Mouse (Mus musculus): ENCODE results near the gene Fbxo33. TPM values are rescaled to one million over a fixed set of nuclear protein-coding genes. Genes with fewer than 3 reads are reported as not detected.

Gene Fbxo33
- polyA plus RNA-seq, 1 experiment: 4.5 TPM

DNA sequence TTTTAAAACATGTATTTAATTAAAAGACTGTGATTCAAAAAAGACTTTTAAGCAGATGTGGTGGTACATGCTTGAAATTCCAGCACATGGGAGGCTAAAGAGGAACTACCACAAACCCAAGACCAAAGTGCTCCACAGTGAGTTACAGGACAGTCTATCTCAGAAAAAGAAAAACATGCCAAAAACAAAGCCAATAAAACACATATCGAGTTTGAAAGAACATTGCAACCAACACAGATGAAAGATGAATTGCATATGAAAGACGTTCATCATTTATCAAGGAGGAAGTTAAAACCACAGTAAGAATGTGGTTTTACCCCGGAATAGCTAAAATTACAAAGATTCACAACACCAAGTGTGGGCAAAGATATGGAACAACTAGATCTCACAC lies 12.5 kb downstream of the Fbxo33 start:
- H3K4me3 ChIP-seq (ENCODE audit: insufficient read depth, poor library complexity, severe bottlenecking): no peak overlapping the region
- no peak overlapping the region for H3ac ChIP-seq (ENCODE audit: control insufficient read depth, insufficient read length, low read depth)
- H3K79me3 ChIP-seq (ENCODE audit: low read depth): peaks cover 3% of the 10 kb centered on the region
- no peaks in the 10 kb centered on the region for H3K27me3 ChIP-seq (ENCODE audit: control insufficient read depth, insufficient read depth, insufficient read length)
- TF ChIP-seq MAX (IDR thresholded peaks at IDR 0.05): no peak
- TF ChIP-seq USF1 (IDR thresholded peaks at IDR 0.05; ENCODE audit: low read depth): no peak
- TF ChIP-seq CEBPB (IDR thresholded peaks at IDR 0.05; ENCODE audit: low read depth): no peak
- peaks cover 4% of the 10 kb centered on the region for H3K79me2 ChIP-seq (ENCODE audit: control insufficient read depth, insufficient read depth)
- H3K36me3 ChIP-seq (ENCODE audit: control insufficient read depth, insufficient read depth): peaks cover 19% of the 10 kb centered on the region

DNA sequence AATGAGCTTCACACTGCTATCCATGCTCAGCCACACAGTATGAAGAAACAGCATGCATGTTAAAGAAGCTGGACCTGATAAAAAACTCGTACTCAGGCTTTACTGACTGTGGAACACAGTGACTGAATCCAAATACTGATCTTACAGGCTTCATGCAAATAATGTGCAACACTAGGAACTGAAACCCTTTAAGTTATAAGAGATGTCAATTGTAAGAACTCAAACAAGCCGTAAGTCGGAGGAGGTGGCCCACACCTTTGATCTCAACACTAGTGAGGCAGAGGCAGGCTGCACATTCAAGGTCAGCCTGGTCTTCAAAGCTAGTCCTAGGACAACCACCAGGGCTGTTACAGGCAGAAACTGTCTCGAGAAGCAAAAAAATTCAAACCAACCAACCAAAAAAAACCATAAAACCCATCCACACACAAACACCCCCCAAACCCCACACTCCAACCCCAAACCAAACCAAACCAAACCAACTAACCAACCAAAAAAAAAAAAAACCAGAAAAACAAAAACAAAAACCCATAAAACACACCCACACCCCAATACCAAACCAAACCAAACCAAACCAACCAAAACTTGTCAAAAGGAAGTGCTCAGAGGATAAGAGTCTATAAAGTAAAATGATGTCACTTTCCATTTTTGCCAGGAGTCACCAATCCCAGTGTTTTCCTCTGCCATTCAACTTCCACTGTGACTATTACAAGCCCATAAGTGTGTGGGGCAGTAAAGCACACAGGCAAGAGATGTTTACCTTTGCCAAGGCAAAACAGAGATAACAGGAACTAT lies 13.1 kb downstream of the Fbxo33 start:
- Histone ChIP-seq H3K79me3 (ENCODE audit: low read depth) (peaks cover 3% of the 10 kb centered on the region), H3K27me3 (ENCODE audit: control insufficient read depth, insufficient read depth, insufficient read length) (no peaks in the 10 kb centered on the region), H3K36me3 (ENCODE audit: control insufficient read depth, insufficient read depth) (peaks cover 24% of the 10 kb centered on the region), H3K4me3 (ENCODE audit: insufficient read depth, poor library complexity, severe bottlenecking) (no peak overlapping the region), H3K79me2 (ENCODE audit: control insufficient read depth, insufficient read depth) (peaks cover 4% of the 10 kb centered on the region), H3ac (ENCODE audit: control insufficient read depth, insufficient read length, low read depth) (no peak overlapping the region)
- TF ChIP-seq CTCF (IDR thresholded peaks at IDR 0.05; ENCODE audit: control insufficient read depth, insufficient read depth, insufficient read length) (no peak), USF1 (IDR thresholded peaks at IDR 0.05; ENCODE audit: low read depth) (no peak), MYOG (IDR thresholded peaks at IDR 0.05; ENCODE audit: control insufficient read depth, extremely low read depth, insufficient read length) (no peak), MAX (IDR thresholded peaks at IDR 0.05) (no peak), MYOD1 (IDR thresholded peaks at IDR 0.05; ENCODE audit: control insufficient read depth, insufficient read length, low read depth) (no peak), FOSL1 (IDR thresholded peaks at IDR 0.05; ENCODE audit: insufficient read depth, low read length, poor library complexity, severe bottlenecking) (no peak), CEBPB (IDR thresholded peaks at IDR 0.05; ENCODE audit: low read depth) (no peak)

DNA sequence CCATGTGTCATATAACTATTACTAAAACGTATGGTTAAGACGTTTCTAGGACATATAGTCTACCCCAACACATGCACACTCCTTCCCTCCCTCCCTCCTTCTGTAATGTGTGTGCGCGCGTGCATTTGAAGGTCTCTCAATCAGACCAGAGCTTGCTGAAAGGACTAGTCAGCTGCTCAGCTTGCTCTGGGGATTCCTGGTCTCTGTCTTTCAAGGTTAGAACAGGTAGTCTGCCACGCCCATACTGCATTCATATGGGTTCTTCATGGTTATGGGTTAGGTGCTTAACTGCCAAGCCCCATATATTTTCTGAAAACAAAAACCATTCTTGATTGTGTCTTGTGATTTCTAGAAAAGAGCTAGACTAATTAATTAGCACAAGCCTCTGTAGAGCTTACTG lies 14.0 kb downstream of the Fbxo33 start:
- H3K79me2 ChIP-seq (ENCODE audit: control insufficient read depth, insufficient read depth): peaks cover 4% of the 10 kb centered on the region
- peaks cover 33% of the 10 kb centered on the region for H3K36me3 ChIP-seq (ENCODE audit: control insufficient read depth, insufficient read depth)
- TF ChIP-seq MAX (IDR thresholded peaks at IDR 0.05) (no peak), CTCF (IDR thresholded peaks at IDR 0.05; ENCODE audit: control insufficient read depth, insufficient read depth, insufficient read length) (no peak), CEBPB (IDR thresholded peaks at IDR 0.05; ENCODE audit: low read depth) (no peak), MYOG (IDR thresholded peaks at IDR 0.05; ENCODE audit: control insufficient read depth, extremely low read depth, insufficient read length) (no peak), MYOD1 (IDR thresholded peaks at IDR 0.05; ENCODE audit: control insufficient read depth, insufficient read length, low read depth) (no peak), FOSL1 (IDR thresholded peaks at IDR 0.05; ENCODE audit: insufficient read depth, low read length, poor library complexity, severe bottlenecking) (no peak), USF1 (IDR thresholded peaks at IDR 0.05; ENCODE audit: low read depth) (no peak)
- no peaks in the 10 kb centered on the region for H3K27me3 ChIP-seq (ENCODE audit: control insufficient read depth, insufficient read depth, insufficient read length)
- peaks cover 2% of the 10 kb centered on the region for H3K79me3 ChIP-seq (ENCODE audit: low read depth)
- H3ac ChIP-seq (ENCODE audit: control insufficient read depth, insufficient read length, low read depth): no peak overlapping the region
- no peak overlapping the region for H3K4me3 ChIP-seq (ENCODE audit: insufficient read depth, poor library complexity, severe bottlenecking)

DNA sequence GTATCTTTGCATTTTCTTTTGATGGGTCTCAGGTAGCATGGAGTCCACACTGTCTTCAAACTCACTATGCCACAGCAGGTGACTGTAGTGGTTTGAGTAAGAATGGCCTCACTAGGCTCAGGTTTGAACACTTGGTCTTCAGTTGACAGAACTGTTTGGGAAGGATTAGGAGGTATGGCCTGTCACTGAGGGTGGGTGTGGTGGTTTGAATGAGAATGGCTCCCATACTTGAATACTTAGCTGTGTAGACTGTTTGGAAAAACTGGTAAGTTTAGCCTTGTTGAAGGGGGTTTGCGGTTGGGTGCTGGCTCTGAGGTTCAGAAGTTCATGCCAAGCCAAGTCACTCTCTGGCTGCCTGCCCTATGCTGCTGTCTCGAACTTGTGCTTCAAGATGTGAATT lies 20.2 kb downstream of the Fbxo33 start:
- Histone ChIP-seq H3K79me2 (ENCODE audit: control insufficient read depth, insufficient read depth) (no peaks in the 10 kb centered on the region), H3K79me3 (ENCODE audit: low read depth) (no peaks in the 10 kb centered on the region), H3ac (ENCODE audit: control insufficient read depth, insufficient read length, low read depth) (no peak overlapping the region), H3K27me3 (ENCODE audit: control insufficient read depth, insufficient read depth, insufficient read length) (no peaks in the 10 kb centered on the region), H3K36me3 (ENCODE audit: control insufficient read depth, insufficient read depth) (peaks cover 42% of the 10 kb centered on the region), H3K4me3 (ENCODE audit: insufficient read depth, poor library complexity, severe bottlenecking) (no peak overlapping the region)
- TF ChIP-seq CEBPB (IDR thresholded peaks at IDR 0.05; ENCODE audit: low read depth) (no peak), MYOG (IDR thresholded peaks at IDR 0.05; ENCODE audit: control insufficient read depth, extremely low read depth, insufficient read length) (no peak), USF1 (IDR thresholded peaks at IDR 0.05; ENCODE audit: low read depth) (no peak), FOSL1 (IDR thresholded peaks at IDR 0.05; ENCODE audit: insufficient read depth, low read length, poor library complexity, severe bottlenecking) (no peak), MYOD1 (IDR thresholded peaks at IDR 0.05; ENCODE audit: control insufficient read depth, insufficient read length, low read depth) (no peak), CTCF (IDR thresholded peaks at IDR 0.05; ENCODE audit: control insufficient read depth, insufficient read depth, insufficient read length) (no peak), MAX (IDR thresholded peaks at IDR 0.05) (no peak)

DNA sequence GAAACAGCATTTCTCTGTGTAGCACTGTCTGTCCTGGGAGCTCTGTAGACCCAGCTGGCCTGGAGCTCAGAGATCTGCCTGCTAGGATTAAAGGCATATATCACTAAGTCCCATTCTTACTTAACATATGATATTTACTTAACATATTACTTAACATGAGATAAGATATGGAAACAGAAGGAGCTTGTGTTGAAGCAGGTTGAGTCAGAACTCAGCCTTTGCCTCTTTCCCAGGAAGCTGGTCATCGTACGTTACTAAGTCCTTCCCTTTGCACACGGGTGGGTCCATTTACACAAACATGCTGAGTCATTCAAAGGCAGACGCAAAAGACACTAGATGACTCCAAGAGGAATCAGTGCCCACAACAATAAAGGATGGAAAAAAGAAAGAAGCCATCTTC lies 20.8 kb downstream of the Fbxo33 start:
- H3K79me2 ChIP-seq (ENCODE audit: control insufficient read depth, insufficient read depth): no peaks in the 10 kb centered on the region
- H3K79me3 ChIP-seq (ENCODE audit: low read depth): no peaks in the 10 kb centered on the region
- peaks cover 36% of the 10 kb centered on the region for H3K36me3 ChIP-seq (ENCODE audit: control insufficient read depth, insufficient read depth)
- H3K27me3 ChIP-seq (ENCODE audit: control insufficient read depth, insufficient read depth, insufficient read length): no peaks in the 10 kb centered on the region
- no peak overlapping the region for H3ac ChIP-seq (ENCODE audit: control insufficient read depth, insufficient read length, low read depth)
- H3K4me3 ChIP-seq (ENCODE audit: insufficient read depth, poor library complexity, severe bottlenecking): no peak overlapping the region
- no peak for TF ChIP-seq MYOG (IDR thresholded peaks at IDR 0.05; ENCODE audit: control insufficient read depth, extremely low read depth, insufficient read length)
- TF ChIP-seq CTCF (IDR thresholded peaks at IDR 0.05; ENCODE audit: control insufficient read depth, insufficient read depth, insufficient read length): no peak
- no peak for TF ChIP-seq FOSL1 (IDR thresholded peaks at IDR 0.05; ENCODE audit: insufficient read depth, low read length, poor library complexity, severe bottlenecking)
- TF ChIP-seq MYOD1 (IDR thresholded peaks at IDR 0.05; ENCODE audit: control insufficient read depth, insufficient read length, low read depth): no peak
- TF ChIP-seq CEBPB (IDR thresholded peaks at IDR 0.05; ENCODE audit: low read depth): no peak
- no peak for TF ChIP-seq USF1 (IDR thresholded peaks at IDR 0.05; ENCODE audit: low read depth)
- no peak for TF ChIP-seq MAX (IDR thresholded peaks at IDR 0.05)

DNA sequence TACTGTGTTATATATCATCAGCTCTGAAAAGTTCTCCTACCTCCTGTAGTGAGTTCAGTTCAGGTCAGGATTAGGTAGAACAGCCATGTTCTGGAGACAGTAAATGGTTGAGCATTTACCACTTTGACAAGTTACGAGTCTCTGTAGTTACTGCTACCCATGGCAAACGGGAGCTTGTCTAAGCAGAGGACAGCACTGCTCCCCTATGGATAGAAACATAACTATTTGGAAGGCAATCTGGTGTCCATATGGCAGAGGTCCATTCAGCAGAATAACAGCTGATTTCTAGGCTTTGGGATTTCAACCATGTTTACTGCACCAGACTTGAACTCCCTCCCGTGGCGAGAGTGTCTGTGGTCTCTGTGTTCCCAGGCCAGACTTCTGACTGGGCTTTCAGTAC lies 23.6 kb downstream of the Fbxo33 start:
- TF ChIP-seq MAX (IDR thresholded peaks at IDR 0.05) (no peak), MYOG (IDR thresholded peaks at IDR 0.05; ENCODE audit: control insufficient read depth, extremely low read depth, insufficient read length) (no peak), MYOD1 (IDR thresholded peaks at IDR 0.05; ENCODE audit: control insufficient read depth, insufficient read length, low read depth) (no peak), CEBPB (IDR thresholded peaks at IDR 0.05; ENCODE audit: low read depth) (no peak), USF1 (IDR thresholded peaks at IDR 0.05; ENCODE audit: low read depth) (no peak), CTCF (IDR thresholded peaks at IDR 0.05; ENCODE audit: control insufficient read depth, insufficient read depth, insufficient read length) (no peak), FOSL1 (IDR thresholded peaks at IDR 0.05; ENCODE audit: insufficient read depth, low read length, poor library complexity, severe bottlenecking) (no peak)
- Histone ChIP-seq H3K36me3 (ENCODE audit: control insufficient read depth, insufficient read depth) (peaks cover 26% of the 10 kb centered on the region), H3K79me2 (ENCODE audit: control insufficient read depth, insufficient read depth) (no peaks in the 10 kb centered on the region), H3K27me3 (ENCODE audit: control insufficient read depth, insufficient read depth, insufficient read length) (no peaks in the 10 kb centered on the region), H3K79me3 (ENCODE audit: low read depth) (no peaks in the 10 kb centered on the region), H3ac (ENCODE audit: control insufficient read depth, insufficient read length, low read depth) (no peak overlapping the region), H3K4me3 (ENCODE audit: insufficient read depth, poor library complexity, severe bottlenecking) (no peak overlapping the region)

All from C2C12 (cell line).